Mouse (Mus musculus) CH12.LX (cell line): Measurements from ENCODE around the gene Ccnk. TPM values are rescaled to one million over a fixed set of nuclear protein-coding genes. Genes with fewer than 3 reads are reported as not detected.

Source experiments
- DNase-seq: peaks from one replicate; pipeline ENCODE4 v3.0.0-alpha.2; 2013; ENCODE audit errors: extremely low read depth
- H3K27ac ChIP-seq: 2 replicates; pipeline ENCODE4 v1.5.1; 2012; ENCODE audit warnings: low read depth, mild to moderate bottlenecking, control low read depth, moderate library complexity; ENCODE audit not compliant: insufficient read depth
- H3K27me3 ChIP-seq: replicated peaks from 2 replicates; pipeline ENCODE3; 2012; ENCODE audit warnings: inconsistent platforms
- H3K36me3 ChIP-seq, 2 experiments: replicated peaks in 1 of 2; 2 replicates each; pipeline versions ENCODE3 to v1.6.1; 2012; ENCODE audit warnings: inconsistent platforms in 1 of 2, low read length in 1 of 2, mild to moderate bottlenecking in 1 of 2, mixed read lengths in 1 of 2, moderate library complexity in 1 of 2; ENCODE audit not compliant: control insufficient read depth in 1 of 2, insufficient read depth in 1 of 2
- H3K4me1 ChIP-seq, 2 experiments: 2 replicates each; pipeline ENCODE4 v1.6.1; 2012; ENCODE audit warnings: inconsistent platforms in 1 of 2, moderate library complexity in 1 of 2; ENCODE audit not compliant: insufficient read depth in 2 of 2, control insufficient read depth in 1 of 2
- H3K4me2 ChIP-seq: 2 replicates; pipeline ENCODE4 v1.6.1; 2012; ENCODE audit warnings: low read depth, mild to moderate bottlenecking, control low read depth; ENCODE audit not compliant: poor library complexity, insufficient read depth, severe bottlenecking
- H3K4me3 ChIP-seq, 3 experiments: fragments of 150-350 bp in 1 of 3; sonication (generic) in 1 of 3; replicated peaks in 1 of 3; 2 replicates each; pipeline versions ENCODE3 to v1.5.1; 2011 to 2012; ENCODE audit warnings: low read depth in 2 of 3, low read length in 2 of 3, mild to moderate bottlenecking in 2 of 3, moderate library complexity in 2 of 3, control low read depth in 1 of 3, improper control_type of control experiment in 1 of 3, inconsistent platforms in 1 of 3, mixed read lengths in 1 of 3; ENCODE audit not compliant: poor library complexity in 1 of 3
- H3K79me2 ChIP-seq: replicated peaks from 2 replicates; pipeline ENCODE4 v1.6.1; 2012; ENCODE audit warnings: mild to moderate bottlenecking, moderate library complexity; ENCODE audit not compliant: control insufficient read depth, poor library complexity, insufficient read depth, severe bottlenecking; ENCODE audit errors: extremely low read depth
- H3K9ac ChIP-seq: 2 replicates; pipeline ENCODE4 v1.6.1; 2012; ENCODE audit warnings: low read depth, mild to moderate bottlenecking, control low read depth, moderate library complexity; ENCODE audit not compliant: insufficient read depth
- H3K9me3 ChIP-seq: replicated peaks from 2 replicates; pipeline ENCODE3; 2012; ENCODE audit warnings: low read length, inconsistent platforms, mixed read lengths
- CHD1 ChIP-seq: IDR thresholded peaks from 2 replicates; pipeline ENCODE4 v1.6.1; 2012; ENCODE audit warnings: low read depth, low read length, improper control_type of control experiment, inconsistent platforms
- CTCF ChIP-seq, 2 experiments: IDR thresholded peaks in 1 of 2; conservative IDR thresholded peaks in 1 of 2; 2 replicates each; pipeline ENCODE4 v1.5.1; 2011 to 2012; ENCODE audit warnings: low read depth in 2 of 2, low read length in 2 of 2, improper control_type of control experiment in 1 of 2, inconsistent platforms in 1 of 2, mild to moderate bottlenecking in 1 of 2, moderate library complexity in 1 of 2
- ELF1 ChIP-seq: IDR thresholded peaks from 2 replicates; pipeline ENCODE4 v1.6.1; 2014; ENCODE audit warnings: low read depth, mild to moderate bottlenecking, inconsistent platforms, low read length, improper control_type of control experiment
- EP300 ChIP-seq: IDR thresholded peaks from 2 replicates; pipeline ENCODE4 v1.6.1; 2011; ENCODE audit warnings: low read length, improper control_type of control experiment
- ETS1 ChIP-seq: conservative IDR thresholded peaks from 2 replicates; pipeline ENCODE4 v1.6.1; 2012; ENCODE audit warnings: low read depth, mild to moderate bottlenecking, inconsistent platforms, low read length, improper control_type of control experiment, moderate library complexity
- IRF4 ChIP-seq: IDR thresholded peaks from 2 replicates; pipeline ENCODE4 v1.6.1; 2014; ENCODE audit warnings: low read depth, mild to moderate bottlenecking, inconsistent platforms, low read length, improper control_type of control experiment
- JUND ChIP-seq: conservative IDR thresholded peaks from 2 replicates; pipeline ENCODE4 v1.6.1; 2011; ENCODE audit warnings: low read depth, low read length, improper control_type of control experiment
- KAT2A ChIP-seq: IDR thresholded peaks from 2 replicates; pipeline ENCODE4 v1.6.1; 2012; ENCODE audit warnings: low read length, improper control_type of control experiment, inconsistent platforms; ENCODE audit not compliant: insufficient replicate concordance
- MAFK ChIP-seq: IDR thresholded peaks from 2 replicates; pipeline ENCODE4 v1.6.1; 2011; ENCODE audit warnings: low read length, improper control_type of control experiment; ENCODE audit not compliant: insufficient replicate concordance
- MAX ChIP-seq: IDR thresholded peaks from 2 replicates; pipeline ENCODE4 v1.6.1; 2011; ENCODE audit warnings: low read length, improper control_type of control experiment
- MEF2A ChIP-seq: IDR thresholded peaks from 2 replicates; pipeline ENCODE4 v1.6.1; 2014; ENCODE audit warnings: low read depth, mild to moderate bottlenecking, inconsistent platforms, low read length, improper control_type of control experiment, borderline replicate concordance
- MXI1 ChIP-seq: IDR thresholded peaks from 2 replicates; pipeline ENCODE4 v1.6.1; 2011; ENCODE audit warnings: mild to moderate bottlenecking, low read depth, low read length, improper control_type of control experiment
- MYC ChIP-seq: IDR thresholded peaks from 2 replicates; pipeline ENCODE4 v1.6.1; 2011; ENCODE audit warnings: low read depth, mild to moderate bottlenecking, improper control_type of control experiment, low read length
- NRF1 ChIP-seq: IDR thresholded peaks from 2 replicates; pipeline ENCODE4 v1.6.1; 2014; ENCODE audit warnings: low read depth, mild to moderate bottlenecking, inconsistent platforms, low read length, improper control_type of control experiment, moderate library complexity
- PAX5 ChIP-seq: IDR thresholded peaks from 2 replicates; pipeline ENCODE4 v1.6.1; 2012; ENCODE audit warnings: low read length, inconsistent platforms, mixed read lengths
- POLR2A ChIP-seq: IDR thresholded peaks from 2 replicates; pipeline ENCODE4 v1.6.1; 2011; ENCODE audit warnings: low read depth, mild to moderate bottlenecking, improper control_type of control experiment, low read length
- POLR2AphosphoS2 ChIP-seq: IDR thresholded peaks from 2 replicates; pipeline ENCODE4 v1.6.1; 2011; ENCODE audit warnings: low read depth, low read length, improper control_type of control experiment
- RAD21 ChIP-seq: IDR thresholded peaks from 2 replicates; pipeline ENCODE4 v1.6.1; 2011; ENCODE audit warnings: low read depth, mild to moderate bottlenecking, low read length, improper control_type of control experiment, moderate library complexity
- RCOR1 ChIP-seq: conservative IDR thresholded peaks from 2 replicates; pipeline ENCODE4 v1.6.1; 2012; ENCODE audit warnings: low read depth, mild to moderate bottlenecking, inconsistent platforms, low read length, improper control_type of control experiment
- SIN3A ChIP-seq: IDR thresholded peaks from 2 replicates; pipeline ENCODE4 v1.6.1; 2012; ENCODE audit warnings: low read length, improper control_type of control experiment, inconsistent platforms
- SMC3 ChIP-seq: IDR thresholded peaks from 2 replicates; pipeline ENCODE4 v1.6.1; 2011; ENCODE audit warnings: low read depth, low read length, improper control_type of control experiment
- TBP ChIP-seq: conservative IDR thresholded peaks from 2 replicates; pipeline ENCODE4 v1.6.1; 2011; ENCODE audit warnings: low read depth, low read length, improper control_type of control experiment
- TCF12 ChIP-seq: IDR thresholded peaks from 2 replicates; pipeline ENCODE4 v1.6.1; 2014; ENCODE audit warnings: low read depth, mild to moderate bottlenecking, inconsistent platforms, low read length, improper control_type of control experiment
- UBTF ChIP-seq: IDR thresholded peaks from 2 replicates; pipeline ENCODE4 v1.6.1; 2012; ENCODE audit warnings: low read depth, mild to moderate bottlenecking, inconsistent platforms, low read length, improper control_type of control experiment, moderate library complexity
- USF1 ChIP-seq: IDR thresholded peaks from 2 replicates; pipeline ENCODE4 v1.6.1; 2014; ENCODE audit warnings: low read depth, mild to moderate bottlenecking, inconsistent platforms, low read length, improper control_type of control experiment
- USF2 ChIP-seq: conservative IDR thresholded peaks from 2 replicates; pipeline ENCODE4 v1.6.1; 2011; ENCODE audit warnings: low read depth, low read length, improper control_type of control experiment
- ZC3H11A ChIP-seq: IDR thresholded peaks from 2 replicates; pipeline ENCODE4 v1.6.1; 2012; ENCODE audit warnings: low read depth, mild to moderate bottlenecking, inconsistent platforms, low read length, improper control_type of control experiment
- ZKSCAN1 ChIP-seq: IDR thresholded peaks from 2 replicates; pipeline ENCODE4 v1.6.1; 2012; ENCODE audit warnings: low read depth, inconsistent platforms, low read length, improper control_type of control experiment, borderline replicate concordance
- ZMIZ1 ChIP-seq: IDR thresholded peaks from 2 replicates; pipeline ENCODE4 v1.6.1; 2012; ENCODE audit warnings: low read depth, mild to moderate bottlenecking, inconsistent platforms, low read length, improper control_type of control experiment
- dilution Hi-C: fragments of 300-500 bp; cut with MboI; formaldehyde crosslinking; loops from 2 replicates; pipeline ENCODE4 v1.14.3; 2020; ENCODE audit warnings: low sequenced_read_pairs; ENCODE audit not compliant: extremely low pct_unique_long_range_greater_than_20kb, extremely low pct_ligation_motif_present
- in situ Hi-C: fragments of 300-500 bp; cut with MboI; formaldehyde crosslinking; loops from 3 replicates; pipeline ENCODE4 v1.14.3; 2019; ENCODE audit warnings: low sequenced_read_pairs, low pct_ligation_motif_present, low pct_unique_long_range_greater_than_20kb, mixed read lengths
- polyA plus RNA-seq: library from polyadenylated mRNA; unstranded; fragments of >175 nt; gene quantifications from 2 replicates; pipeline ENCODE4 v1.2.1, GENCODE M21; 2012; ENCODE audit warnings: low read depth; ENCODE audit not compliant: insufficient read length
- total RNA-seq, 2 experiments: library from RNA; depleted of rRNA; stranded (reverse); fragments of 300-350 nt in 1 of 2; fragments of >200 nt in 1 of 2; gene quantifications; 2 replicates each; pipeline ENCODE4 v1.2.3; 2012 to 2014

The Ccnk gene
- total and polyA plus RNA-seq, 3 experiments: 9.2 to 66.8 (median 10.1) TPM

GRCm38 (mm10) chr12:108206641-108207040 is 27.3 kb downstream of the Ccnk start:
- peak; percentile 66 for DNase-seq
- Histone ChIP-seq H3K27me3 (no peaks in the 10 kb centered on the region), H3K4me2 (no peak overlapping the region)
- TF ChIP-seq JUND (no peak), POLR2A (no peak), MAFK (no peak), MAX (no peak), POLR2AphosphoS2 (no peak), MXI1 (no peak), RCOR1 (no peak), TCF12 (no peak), CTCF (conservative IDR thresholded peaks at IDR 0.05 in 1 of 2, IDR thresholded peaks at IDR 0.05 in 1 of 2; ENCODE audit: low read depth in 2 of 2, low read length in 2 of 2) (peak; percentile 60 to 76), RAD21 (peak; percentile 57), MEF2A (no peak), USF1 (no peak), MYC (no peak), CHD1 (no peak), SMC3 (peak; percentile 62), TBP (no peak), PAX5 (no peak), KAT2A (no peak), EP300 (no peak), ELF1 (no peak), SIN3A (no peak), ETS1 (no peak)
- TF ChIP-seq, all 38 proteins: peak for 3
- in situ Hi-C loops (no loop called here), dilution Hi-C loops (no loop called here)
- Histone ChIP-seq H3K36me3 (peaks cover 22 to 94% of the 10 kb centered on the region in 2 experiments), H3K4me3 (no peak overlapping the region), H3K79me2 (no peaks in the 10 kb centered on the region), H3K4me1 (peaks cover 0 to 16% of the 10 kb centered on the region in 2 experiments; a peak in 2 of 4 replicates), H3K27ac (no peak overlapping the region), H3K9me3 (no peaks in the 10 kb centered on the region), H3K9ac (no peak overlapping the region)

GRCm38 (mm10) chr12:108208216-108208615 is 28.8 kb downstream of the Ccnk start:
- no peaks in the 10 kb centered on the region for H3K9me3 ChIP-seq
- H3K27me3 ChIP-seq: no peaks in the 10 kb centered on the region
- in situ Hi-C loops: no loop called here
- DNase-seq: no peak
- no peak overlapping the region for H3K9ac ChIP-seq
- H3K36me3 ChIP-seq: peaks cover 9 to 88% of the 10 kb centered on the region in 2 experiments
- H3K27ac ChIP-seq: no peak overlapping the region
- no peak overlapping the region for H3K4me2 ChIP-seq
- H3K79me2 ChIP-seq: no peaks in the 10 kb centered on the region
- TF ChIP-seq NRF1 (no peak), CTCF (conservative IDR thresholded peaks at IDR 0.05 in 1 of 2, IDR thresholded peaks at IDR 0.05 in 1 of 2; ENCODE audit: low read depth in 2 of 2, low read length in 2 of 2) (no peak), POLR2AphosphoS2 (no peak), EP300 (no peak), ZMIZ1 (no peak), IRF4 (no peak), MAFK (no peak), ZKSCAN1 (no peak), TCF12 (no peak), UBTF (no peak), ZC3H11A (no peak), USF2 (no peak)
- H3K4me3 ChIP-seq: no peak overlapping the region
- dilution Hi-C loops: no loop called here
- H3K4me1 ChIP-seq: peaks cover 0 to 17% of the 10 kb centered on the region in 2 experiments; a peak in 2 of 4 replicates
